In genomic region chr3:88409741-88410644, GRCm38 (mm10) we compare ENCODE assay signal across 8 mouse cellular contexts. TPM values are rescaled to one million over a fixed set of nuclear protein-coding genes. Genes with fewer than 3 reads are reported as not detected.
DNase-seq lines count a peak whose midpoint lies in the region; ATAC-seq lines count a peak whose summit lies in the region.

Pmf1 (minus strand) TSS chr3:88410331.

- H3K36me3 ChIP-seq in lung, embryonic 16.5 days (ENCODE audit: control insufficient read depth, insufficient read depth, low read length) = peaks cover 5% of the 10 kb centered on the region; the same call in 1 of the 2 replicates

- H3K9me3 ChIP-seq in lung, embryonic 16.5 days (ENCODE audit: control insufficient read depth, low read length) = no peaks in the 10 kb centered on the region

- peak within 1 kb of the TSS; percentile 65 for H3K4me2 ChIP-seq in lung, embryonic 16.5 days (ENCODE audit: low read depth, low read length)

- H3K4me3 ChIP-seq in lung, embryonic 16.5 days (ENCODE audit: low read length) = peak within 1 kb of the TSS; percentile 79

- H3K4me1 ChIP-seq in lung, embryonic 16.5 days (replicated peaks; ENCODE audit: control insufficient read depth, insufficient read depth, low read length) = peaks cover 17% of the 10 kb centered on the region

- 0% methylated on average over 54 of the region's 54 CpGs for WGBS in lung, embryonic 16.5 days

- peak; percentile 92 for DNase-seq in MEL-GATA-1-ER (ENCODE audit: extremely low read depth, low read depth)
- DNase-seq in cerebellum, adult 8-10 months = peak; percentile 81
- peak; percentile 92 for DNase-seq in forelimb bud, embryonic 11.5 days (ENCODE audit: low read depth, low spot score)
- peak; percentile 80 for DNase-seq in layer of hippocampus, adult 9-10 months (ENCODE audit: low spot score)
- DNase-seq in ovary, postnatal 10 days (ENCODE audit: low spot score) = peak; percentile 88
- DNase-seq in thymus, postnatal 10 days (ENCODE audit: low spot score in 2 of 2) = peak; percentile 86 to 88

- ATAC-seq in hematopoietic stem cell, adult 5-6 weeks (replicated peaks in 1 of 2; ENCODE audit: insufficient read depth in 1 of 2, low FRiP score in 2 of 2, low TSS enrichment in 1 of 2, low read depth in 1 of 2, poor library complexity in 2 of 2, severe bottlenecking in 2 of 2) = peak; percentile 94 to 96
- ATAC-seq in lung, embryonic 16.5 days (ENCODE audit: low read depth) = peak; percentile 95

- peak within 1 kb of the TSS; percentile 97 for H3K9ac ChIP-seq in lung, embryonic 16.5 days (ENCODE audit: low read length)

- peak within 1 kb of the TSS; percentile 96 for H3K27ac ChIP-seq in lung, embryonic 16.5 days (ENCODE audit: low read length)

- H3K27me3 ChIP-seq in lung, embryonic 16.5 days (ENCODE audit: control insufficient read depth, insufficient read depth, low read depth, low read length) = no peaks in the 10 kb centered on the region

RNA-seq across cellular contexts. Expression of gene Pmf1, which starts in this region (rescaled TPM):
- 60.8 and 97.2 TPM in 2 replicates for total RNA-seq in hematopoietic stem cell, adult 5-6 weeks (2017)
- polyA plus RNA-seq in lung, embryonic 16.5 days (2015; fragmentation: Nextera tagmentation; extraction: Ambion mirVana) = 130 and 147 TPM in 2 replicates

Comparison
In these comparisons a context has a peak if more than half of its experiments do, and no peak if none do; other contexts are left out.
1. Peak in every context shown above with its lines: DNase-seq, ATAC-seq, H3K4me3 ChIP-seq and H3K27ac ChIP-seq.